ENCODE assay signal across 26 mouse cellular contexts in the genomic region with DNA sequence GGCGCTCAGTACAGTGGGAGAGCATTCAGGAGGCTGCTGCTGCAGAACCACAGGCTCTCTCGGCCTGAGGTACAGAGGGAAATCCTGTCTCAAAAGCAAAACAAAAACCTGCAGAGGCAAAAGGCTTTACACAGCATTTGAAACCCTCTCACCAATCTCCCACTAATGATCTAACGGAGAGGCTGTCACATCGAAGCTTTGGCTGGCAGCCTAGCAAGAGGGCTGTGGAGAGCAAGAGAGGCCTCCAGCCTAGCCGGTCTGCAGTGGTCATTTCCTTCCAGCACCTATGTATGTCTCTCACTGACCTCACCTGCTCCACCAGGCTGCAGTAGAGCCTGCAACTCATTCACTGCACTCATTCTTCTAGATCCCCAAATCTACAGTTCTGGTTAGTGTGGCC.
A peak's percentile ranks its signal among the peaks of the same experiment; 100 is the strongest.
DNase-seq lines count a peak whose midpoint lies in the region; ATAC-seq and TF ChIP-seq lines count a peak whose summit lies in the region.
"Had no signal": no experiment of that assay in that cellular context is flagged by ENCODE, and none has a peak within 500 bp of the region (broad histone marks: within the 10 kb centered on the region; RNA-seq: fewer than 3 reads in every experiment).

No protein-coding gene starts in this region.

- 0 out of 2 replicates have a peak overlapping the region, but pooled peaks have one; percentile 4 for H3K27ac ChIP-seq in embryonic facial prominence, embryonic 15.5 days (replicated peaks)
- H3K27ac ChIP-seq in embryonic facial prominence, embryonic 10.5 days (replicated peaks): no peak overlapping the region
- H3K27ac ChIP-seq in heart, postnatal 0 days (ENCODE audit: low read depth): 0 out of 2 replicates have a peak overlapping the region, but pooled peaks have one; percentile 7
- peak overlapping the region; percentile 61; the same call in 1 of the 2 replicates for H3K27ac ChIP-seq in forebrain, embryonic 12.5 days
- H3K27ac ChIP-seq in forebrain, postnatal 0 days (ENCODE audit: low read depth, low read length): peak overlapping the region; percentile 22; the same call in 1 of the 2 replicates
- H3K27ac ChIP-seq in neural tube, embryonic 15.5 days (replicated peaks): no peak overlapping the region
- H3K27ac ChIP-seq: heart, embryonic 10.5 days; limb, embryonic 10.5 days; limb, embryonic 15.5 days; liver, embryonic 13.5 days; midbrain, embryonic 15.5 days; stomach, postnatal 0 days had no signal

- no peaks in the 10 kb centered on the region for H3K9me3 ChIP-seq in embryonic facial prominence, embryonic 15.5 days (replicated peaks)
- no peaks in the 10 kb centered on the region for H3K9me3 ChIP-seq in embryonic facial prominence, embryonic 10.5 days
- H3K9me3 ChIP-seq in heart, postnatal 0 days (replicated peaks; ENCODE audit: control insufficient read depth, low read length): no peaks in the 10 kb centered on the region
- no peaks in the 10 kb centered on the region for H3K9me3 ChIP-seq in forebrain, embryonic 12.5 days
- H3K9me3 ChIP-seq in forebrain, postnatal 0 days (ENCODE audit: low read length): no peaks in the 10 kb centered on the region
- no peaks in the 10 kb centered on the region for H3K9me3 ChIP-seq in neural tube, embryonic 15.5 days (replicated peaks)
- H3K9me3 ChIP-seq: G1E; heart, embryonic 10.5 days; limb, embryonic 10.5 days; limb, embryonic 15.5 days; liver, embryonic 13.5 days; midbrain, embryonic 15.5 days had no signal

- H3K9ac ChIP-seq in embryonic facial prominence, embryonic 15.5 days: no peak overlapping the region
- H3K9ac ChIP-seq in heart, postnatal 0 days (replicated peaks; ENCODE audit: low read depth, low read length): no peak overlapping the region
- no peak overlapping the region for H3K9ac ChIP-seq in forebrain, embryonic 12.5 days
- no peak overlapping the region for H3K9ac ChIP-seq in forebrain, postnatal 0 days
- no peak overlapping the region for H3K9ac ChIP-seq in neural tube, embryonic 15.5 days (replicated peaks)
- H3K9ac ChIP-seq: limb, embryonic 15.5 days; liver, embryonic 13.5 days; midbrain, embryonic 15.5 days had no signal

- H3K36me3 ChIP-seq in embryonic facial prominence, embryonic 15.5 days: peaks cover 23% of the 10 kb centered on the region
- H3K36me3 ChIP-seq in embryonic facial prominence, embryonic 10.5 days (replicated peaks): peaks cover 68% of the 10 kb centered on the region
- H3K36me3 ChIP-seq in heart, postnatal 0 days (replicated peaks; ENCODE audit: control insufficient read depth, insufficient read depth, low read length): 0 out of 2 replicates have a peak, but pooled peaks cover 9% of the 10 kb centered on the region
- peaks cover 35% of the 10 kb centered on the region for H3K36me3 ChIP-seq in forebrain, embryonic 12.5 days (replicated peaks)
- H3K36me3 ChIP-seq in forebrain, postnatal 0 days (ENCODE audit: insufficient read depth): peaks cover 23% of the 10 kb centered on the region
- H3K36me3 ChIP-seq in neural tube, embryonic 15.5 days: peaks cover 20% of the 10 kb centered on the region

- intact Hi-C loops in heart, postnatal 14 days (cut with DNase I): no loop called here

- H3K4me2 ChIP-seq in embryonic facial prominence, embryonic 15.5 days (replicated peaks): no peak overlapping the region
- H3K4me2 ChIP-seq in heart, postnatal 0 days (ENCODE audit: low read depth, low read length): no peak overlapping the region
- H3K4me2 ChIP-seq in forebrain, embryonic 12.5 days: no peak overlapping the region
- H3K4me2 ChIP-seq in forebrain, postnatal 0 days (ENCODE audit: low read depth): no peak overlapping the region
- no peak overlapping the region for H3K4me2 ChIP-seq in neural tube, embryonic 15.5 days
- H3K4me2 ChIP-seq: limb, embryonic 15.5 days; liver, embryonic 13.5 days; midbrain, embryonic 15.5 days had no signal

- no peak for TF ChIP-seq CTCF in heart, postnatal 0 days (IDR thresholded peaks at IDR 0.05; ENCODE audit: low read depth)
- TF ChIP-seq CTCF in forebrain, postnatal 0 days (IDR thresholded peaks at IDR 0.05; ENCODE audit: low read depth): no peak

- WGBS in embryonic facial prominence, embryonic 15.5 days: 76% methylated on average over 5 of the region's 5 CpGs
- 87% methylated on average over 5 of the region's 5 CpGs for WGBS in embryonic facial prominence, embryonic 10.5 days
- 50% methylated on average over 5 of the region's 5 CpGs for WGBS in heart, postnatal 0 days
- WGBS in forebrain, embryonic 12.5 days: 60% methylated on average over 5 of the region's 5 CpGs
- WGBS in forebrain, postnatal 0 days: 23% methylated on average over 5 of the region's 5 CpGs
- WGBS in neural tube, embryonic 15.5 days: 71% methylated on average over 5 of the region's 5 CpGs

- TF ChIP-seq EP300 in heart, postnatal 0 days (IDR thresholded peaks at IDR 0.05; ENCODE audit: low read depth): no peak

- no peaks in the 10 kb centered on the region for H3K27me3 ChIP-seq in embryonic facial prominence, embryonic 15.5 days
- no peaks in the 10 kb centered on the region for H3K27me3 ChIP-seq in embryonic facial prominence, embryonic 10.5 days (replicated peaks; ENCODE audit: low read depth, poor library complexity, severe bottlenecking)
- no peaks in the 10 kb centered on the region for H3K27me3 ChIP-seq in heart, postnatal 0 days (ENCODE audit: control insufficient read depth, insufficient read depth, low read length)
- no peaks in the 10 kb centered on the region for H3K27me3 ChIP-seq in forebrain, embryonic 12.5 days
- no peaks in the 10 kb centered on the region for H3K27me3 ChIP-seq in forebrain, postnatal 0 days (ENCODE audit: insufficient read depth, low read length)
- H3K27me3 ChIP-seq in neural tube, embryonic 15.5 days (replicated peaks): no peaks in the 10 kb centered on the region
- H3K27me3 ChIP-seq: limb, embryonic 15.5 days; liver, embryonic 13.5 days; midbrain, embryonic 15.5 days had no signal

- no peak for DNase-seq in embryonic facial prominence, embryonic 10.5 days (ENCODE audit: low spot score)
- DNase-seq in heart, postnatal 0 days (ENCODE audit: low spot score): no peak
- DNase-seq in heart, postnatal 14 days: no peak
- no peak for DNase-seq in forebrain, postnatal 0 days
- DNase-seq: adrenal gland, adult 8-10 months; cerebellum, adult 9-10 months; gastrocnemius, adult 2 months; kidney, adult 9 months; kidney, postnatal 10 days; liver, embryonic 13.5 days; lung, adult 18-20 months; lung, postnatal 10 days; right cerebral cortex, adult 18-20 months; spleen, adult 18-20 months; thymus, adult 18-20 months; thymus, postnatal 25 days had no signal

- no peak overlapping the region for H3K4me3 ChIP-seq in embryonic facial prominence, embryonic 15.5 days (replicated peaks)
- no peak overlapping the region for H3K4me3 ChIP-seq in embryonic facial prominence, embryonic 10.5 days
- H3K4me3 ChIP-seq in heart, postnatal 0 days (ENCODE audit: low read depth, low read length): no peak overlapping the region
- no peak overlapping the region for H3K4me3 ChIP-seq in forebrain, embryonic 12.5 days (replicated peaks)
- no peak overlapping the region for H3K4me3 ChIP-seq in forebrain, postnatal 0 days (ENCODE audit: low read depth, low read length)
- H3K4me3 ChIP-seq in neural tube, embryonic 15.5 days (replicated peaks): no peak overlapping the region
- H3K4me3 ChIP-seq: gastrocnemius, adult 2 months; heart, embryonic 10.5 days; limb, embryonic 10.5 days; limb, embryonic 15.5 days; liver, embryonic 13.5 days; midbrain, embryonic 15.5 days had no signal

- H3K4me1 ChIP-seq in embryonic facial prominence, embryonic 15.5 days: 0 out of 2 replicates have a peak, but pooled peaks cover 6% of the 10 kb centered on the region
- H3K4me1 ChIP-seq in embryonic facial prominence, embryonic 10.5 days: peaks cover 15% of the 10 kb centered on the region
- H3K4me1 ChIP-seq in heart, postnatal 0 days (ENCODE audit: control insufficient read depth, insufficient read depth): peaks cover 17% of the 10 kb centered on the region; the same call in 1 of the 2 replicates
- H3K4me1 ChIP-seq in forebrain, embryonic 12.5 days: peaks cover 10% of the 10 kb centered on the region; the same call in 1 of the 2 replicates
- no peaks in the 10 kb centered on the region; the same call in 1 of the 2 replicates for H3K4me1 ChIP-seq in forebrain, postnatal 0 days (ENCODE audit: insufficient read depth)
- no peaks in the 10 kb centered on the region; the same call in none of the 2 replicates for H3K4me1 ChIP-seq in neural tube, embryonic 15.5 days
- H3K4me1 ChIP-seq: limb, embryonic 10.5 days; limb, embryonic 15.5 days had no signal

- ATAC-seq in embryonic facial prominence, embryonic 15.5 days (ENCODE audit: insufficient number of reproducible peaks, low FRiP score, low TSS enrichment, low read depth): no peak
- ATAC-seq in heart, postnatal 0 days (ENCODE audit: insufficient read depth, low read depth): no peak
- no peak; the same call in 1 of the 2 replicates for ATAC-seq in forebrain, embryonic 12.5 days (ENCODE audit: low FRiP score)
- 0 out of 2 replicates have a peak, but pooled peaks have one; percentile 8 for ATAC-seq in forebrain, postnatal 0 days
- no peak for ATAC-seq in neural tube, embryonic 15.5 days (ENCODE audit: low FRiP score)
- ATAC-seq: intestine, embryonic 16.5 days; midbrain, embryonic 15.5 days had no signal

Comparison
In these comparisons a context has a peak if more than half of its experiments do, and no peak if none do; other contexts are left out.
1. H3K27ac ChIP-seq: peak in embryonic facial prominence, embryonic 15.5 days (single experiment), heart, postnatal 0 days (single experiment), forebrain, embryonic 12.5 days (single experiment) and forebrain, postnatal 0 days (single experiment); none in embryonic facial prominence, embryonic 10.5 days (single experiment) and neural tube, embryonic 15.5 days (single experiment).